10 mouse cellular contexts compared by ENCODE assay signal in the genomic region with DNA sequence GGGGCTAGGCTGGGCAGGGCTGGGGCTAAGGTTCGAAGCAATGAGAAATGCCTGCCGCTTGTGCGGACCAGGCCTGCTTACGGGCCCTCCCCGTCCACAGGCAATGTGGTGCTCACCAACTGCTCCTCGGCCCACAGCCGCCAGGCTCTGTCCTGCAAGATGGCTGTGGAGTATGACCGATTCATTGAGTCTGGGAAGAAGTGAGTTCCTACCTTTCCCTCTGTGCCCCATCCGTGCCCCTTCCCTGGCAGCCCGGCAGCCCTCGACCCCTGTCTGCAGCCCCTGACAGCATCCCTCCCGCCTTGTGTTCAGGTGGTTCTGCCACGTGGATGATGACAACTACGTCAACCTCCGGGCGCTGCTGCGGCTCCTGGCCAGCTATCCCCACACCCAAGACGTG. TPM values are rescaled to one million over a fixed set of nuclear protein-coding genes. Genes with fewer than 3 reads are reported as not detected.
A peak's percentile ranks its signal among the peaks of the same experiment; 100 is the strongest.
DNase-seq lines count a peak whose midpoint lies in the region; ATAC-seq and TF ChIP-seq lines count a peak whose summit lies in the region.
"Had no signal": no experiment of that assay in that cellular context is flagged by ENCODE, and none has a peak within 500 bp of the region (broad histone marks: within the 10 kb centered on the region; RNA-seq: fewer than 3 reads in every experiment).

No protein-coding gene starts in this region.

- no peak for DNase-seq in lung, embryonic 14.5 days
- DNase-seq in lung, postnatal 25 days (ENCODE audit: low spot score): no peak
- no peak for DNase-seq in limb, embryonic 10.5 days (ENCODE audit: low spot score)
- no peak for DNase-seq in thymus, postnatal 10 days (ENCODE audit: low spot score in 2 of 2)
- DNase-seq in adrenal gland, postnatal 4 days (ENCODE audit: low spot score in 2 of 2): no peak
- DNase-seq: layer of hippocampus, adult 9-11 months had no signal

- H3K27ac ChIP-seq in lung, embryonic 14.5 days (ENCODE audit: low read depth): peak overlapping the region; percentile 98
- H3K27ac ChIP-seq in forebrain, embryonic 12.5 days: peak overlapping the region; percentile 99
- H3K27ac ChIP-seq in limb, embryonic 10.5 days: peak overlapping the region; percentile 57
- H3K27ac ChIP-seq in stomach, embryonic 14.5 days (ENCODE audit: low read length): peak overlapping the region; percentile 96

- 57% methylated on average over 17 of the region's 18 CpGs for WGBS in lung, embryonic 14.5 days
- WGBS in forebrain, embryonic 12.5 days: 22% methylated on average over 18 of the region's 18 CpGs
- 64% methylated on average over 18 of the region's 18 CpGs for WGBS in limb, embryonic 10.5 days
- 56% methylated on average over 18 of the region's 18 CpGs for WGBS in stomach, embryonic 14.5 days

- H3K4me1 ChIP-seq in lung, embryonic 14.5 days (ENCODE audit: insufficient read depth): peaks cover 18% of the 10 kb centered on the region
- H3K4me1 ChIP-seq in forebrain, embryonic 12.5 days: peaks cover 72% of the 10 kb centered on the region
- H3K4me1 ChIP-seq in limb, embryonic 10.5 days: peaks cover 60% of the 10 kb centered on the region
- H3K4me1 ChIP-seq in stomach, embryonic 14.5 days (ENCODE audit: control insufficient read depth, insufficient read depth, low read length): peaks cover 30% of the 10 kb centered on the region

- no peak for TF ChIP-seq CTCF in lung, embryonic 14.5 days (IDR thresholded peaks at IDR 0.05; ENCODE audit: low read depth)

- H3K9me3 ChIP-seq in lung, embryonic 14.5 days (ENCODE audit: low read depth, low read length): no peaks in the 10 kb centered on the region
- H3K9me3 ChIP-seq in forebrain, embryonic 12.5 days: no peaks in the 10 kb centered on the region
- H3K9me3 ChIP-seq in limb, embryonic 10.5 days (replicated peaks): no peaks in the 10 kb centered on the region
- no peaks in the 10 kb centered on the region for H3K9me3 ChIP-seq in stomach, embryonic 14.5 days (ENCODE audit: control insufficient read depth, low read depth, low read length)

- H3K9ac ChIP-seq in lung, embryonic 14.5 days: peak overlapping the region; percentile 56
- peak overlapping the region; percentile 94 for H3K9ac ChIP-seq in forebrain, embryonic 12.5 days
- H3K9ac ChIP-seq in stomach, embryonic 14.5 days (replicated peaks; ENCODE audit: low read depth, low read length): peak overlapping the region; percentile 18; the same call in 1 of the 2 replicates

- peak overlapping the region; percentile 60 for H3K4me3 ChIP-seq in lung, embryonic 14.5 days (ENCODE audit: low read depth, low read length)
- peak overlapping the region; percentile 82 for H3K4me3 ChIP-seq in forebrain, embryonic 12.5 days (replicated peaks)
- H3K4me3 ChIP-seq in limb, embryonic 10.5 days: peak overlapping the region; percentile 60; the same call in 1 of the 2 replicates
- peak overlapping the region; percentile 64 for H3K4me3 ChIP-seq in stomach, embryonic 14.5 days (ENCODE audit: low read depth, low read length)

- H3K36me3 ChIP-seq in lung, embryonic 14.5 days (ENCODE audit: insufficient read depth): peaks cover 27% of the 10 kb centered on the region
- peaks cover 33% of the 10 kb centered on the region for H3K36me3 ChIP-seq in forebrain, embryonic 12.5 days (replicated peaks)
- H3K36me3 ChIP-seq in limb, embryonic 10.5 days: 0 out of 2 replicates have a peak, but pooled peaks cover 9% of the 10 kb centered on the region
- H3K36me3 ChIP-seq in stomach, embryonic 14.5 days (ENCODE audit: control insufficient read depth, insufficient read depth, low read length): peaks cover 23% of the 10 kb centered on the region

- no peak for ATAC-seq in lung, embryonic 14.5 days (ENCODE audit: insufficient read depth)
- ATAC-seq in forebrain, embryonic 12.5 days (ENCODE audit: low FRiP score): no peak
- no peak for ATAC-seq in stomach, embryonic 14.5 days (ENCODE audit: insufficient number of reproducible peaks, insufficient read depth, low FRiP score, low read depth)

- H3K27me3 ChIP-seq in lung, embryonic 14.5 days (ENCODE audit: insufficient read depth, low read length): peaks cover 29% of the 10 kb centered on the region
- 0 out of 2 replicates have a peak, but pooled peaks cover 6% of the 10 kb centered on the region for H3K27me3 ChIP-seq in forebrain, embryonic 12.5 days
- peaks cover 63% of the 10 kb centered on the region for H3K27me3 ChIP-seq in limb, embryonic 10.5 days (ENCODE audit: low read depth, poor library complexity, severe bottlenecking)
- H3K27me3 ChIP-seq in stomach, embryonic 14.5 days (ENCODE audit: control insufficient read depth, insufficient read depth, low read length): peaks cover 3% of the 10 kb centered on the region; the same call in 1 of the 2 replicates
- H3K27me3 ChIP-seq: Patski had no signal

- peak overlapping the region; percentile 81 for H3K4me2 ChIP-seq in lung, embryonic 14.5 days
- peak overlapping the region; percentile 83 for H3K4me2 ChIP-seq in forebrain, embryonic 12.5 days
- H3K4me2 ChIP-seq in stomach, embryonic 14.5 days (replicated peaks; ENCODE audit: low read depth, low read length): peak overlapping the region; percentile 72

RNA-seq across cellular contexts. Expression of gene Lfng, which starts 5.1 kb away (rescaled TPM):
- polyA plus RNA-seq in lung, embryonic 14.5 days (2014; fragmentation: Nextera tagmentation; extraction: Ambion mirVana): 20.5 and 22.0 TPM in 2 replicates
- 30.9 and 32.8 TPM in 2 replicates for polyA plus RNA-seq in forebrain, embryonic 12.5 days (2016; fragmentation: Nextera tagmentation; extraction: Ambion mirVana)
- polyA plus RNA-seq in limb, embryonic 10.5 days (2016; fragmentation: Nextera tagmentation; extraction: Ambion mirVana): 4.3 and 5.8 TPM in 2 replicates
- polyA plus RNA-seq in stomach, embryonic 14.5 days (2014; fragmentation: Nextera tagmentation; extraction: Ambion mirVana): 22.4 and 25.8 TPM in 2 replicates
- total RNA-seq in adrenal gland, postnatal 4 days (2021): 10 to 100 TPM; 23.5 to 24.4 TPM

RNA-seq across cellular contexts. Expression of gene Ttyh3, which starts 36.6 kb away (rescaled TPM):
- polyA plus RNA-seq in lung, embryonic 14.5 days (2014; fragmentation: Nextera tagmentation; extraction: Ambion mirVana): 56.4 and 61.6 TPM in 2 replicates
- polyA plus RNA-seq in forebrain, embryonic 12.5 days (2016; fragmentation: Nextera tagmentation; extraction: Ambion mirVana): 84.5 and 88.0 TPM in 2 replicates
- 36.6 and 47.0 TPM in 2 replicates for polyA plus RNA-seq in limb, embryonic 10.5 days (2016; fragmentation: Nextera tagmentation; extraction: Ambion mirVana)
- 41.9 and 43.1 TPM in 2 replicates for polyA plus RNA-seq in stomach, embryonic 14.5 days (2014; fragmentation: Nextera tagmentation; extraction: Ambion mirVana)
- 100 to 1,000 TPM; 199 to 212 TPM for total RNA-seq in adrenal gland, postnatal 4 days (2021)

RNA-seq across cellular contexts. Expression of gene Grifin, which starts 47.3 kb away (rescaled TPM):
- polyA plus RNA-seq in lung, embryonic 14.5 days (2014; fragmentation: Nextera tagmentation; extraction: Ambion mirVana): not detected in 2 replicates
- not detected in 2 replicates for polyA plus RNA-seq in forebrain, embryonic 12.5 days (2016; fragmentation: Nextera tagmentation; extraction: Ambion mirVana)
- polyA plus RNA-seq in limb, embryonic 10.5 days (2016; fragmentation: Nextera tagmentation; extraction: Ambion mirVana): not detected in 2 replicates
- polyA plus RNA-seq in stomach, embryonic 14.5 days (2014; fragmentation: Nextera tagmentation; extraction: Ambion mirVana): 0.74 TPM in 1 of 2 replicates, not detected in the other
- total RNA-seq in adrenal gland, postnatal 4 days (2021): not detected
- total RNA-seq: megakaryocyte-erythroid progenitor cell, adult 5-6 weeks had no signal

Comparison
In these comparisons a context has a peak if more than half of its experiments do, and no peak if none do; other contexts are left out.
1. H3K9ac ChIP-seq: peak in every context shown above with its lines; median percentile 94 in forebrain, embryonic 12.5 days; 56 in lung, embryonic 14.5 days; 18 in stomach, embryonic 14.5 days.